Mouse (Mus musculus) right cerebral cortex, adult 2 months (tissue): ENCODE data around the gene Mpz.
A peak's percentile ranks its signal among the peaks of the same experiment; 100 is the strongest.

Experiments used
- DNase-seq, 2 experiments: peaks; one replicate each; pipeline ENCODE4 v3.0.0; 2021 to 2022; ENCODE audit warnings: low spot score in 2 of 2

Mpz gene

DNA sequence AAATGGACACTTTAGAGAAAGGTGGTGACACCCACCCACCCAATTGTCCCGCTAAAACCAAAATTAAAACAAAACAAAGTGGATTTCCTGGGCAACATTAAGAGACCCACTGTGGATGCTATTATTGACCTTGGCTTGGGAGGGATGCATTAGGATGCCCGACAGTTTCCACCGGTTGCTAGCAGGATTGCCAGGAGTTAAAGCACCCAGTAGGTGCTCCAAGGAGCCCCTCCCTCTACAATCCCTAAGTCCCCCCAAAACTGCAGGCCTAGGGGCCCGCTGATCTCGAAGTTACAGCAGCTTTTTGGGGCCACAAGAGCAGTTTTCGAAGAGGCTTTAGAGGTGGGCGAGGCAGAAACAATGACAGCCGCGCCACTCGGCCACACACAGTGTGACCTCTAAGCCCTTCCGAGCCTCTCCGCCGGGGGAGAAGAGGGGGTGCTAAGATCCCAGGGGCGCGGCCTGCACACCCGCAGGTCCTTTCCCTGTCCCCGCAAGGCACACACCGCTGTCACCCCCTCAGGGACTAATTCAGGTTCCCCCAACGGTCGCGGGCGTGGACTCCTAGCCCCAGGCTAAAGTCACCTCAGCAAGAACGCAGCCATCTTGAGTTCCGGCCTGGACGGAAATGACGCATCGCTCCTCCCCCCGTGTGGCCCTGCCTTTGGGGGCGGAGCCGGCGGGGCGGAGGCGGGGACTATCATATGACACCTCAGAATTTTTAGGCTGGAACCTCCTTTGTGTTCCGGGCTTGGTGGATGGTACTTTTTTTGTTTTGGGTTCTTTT is at the start of gene Mpz, which contains the start of gene Sdhc:
TSS of gene Mpz (plus strand) at position 738 of the 787 bp plus-strand sequence.
TSS of gene Sdhc (minus strand) at position 630 of the 787 bp plus-strand sequence.
- DNase-seq, result peak; percentile 95 to 96

DNA sequence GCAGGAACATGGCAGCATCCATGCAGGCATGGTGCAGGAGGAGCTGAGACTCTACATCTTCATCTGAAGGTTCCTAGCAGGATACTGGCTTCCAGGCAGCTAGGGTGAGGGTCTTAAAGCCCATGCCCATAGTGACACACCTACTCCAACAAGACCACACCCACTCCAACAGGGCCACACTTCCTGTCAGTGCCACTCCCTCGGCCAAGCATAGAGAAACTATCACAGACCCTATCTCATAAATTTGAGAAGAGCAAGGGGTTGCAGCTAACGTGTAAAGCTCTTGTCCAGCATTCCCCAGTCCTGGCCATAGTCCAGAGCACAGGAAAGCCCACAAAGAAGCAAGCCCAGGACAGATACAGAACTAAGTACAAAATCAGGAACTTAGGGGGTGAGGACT is 49.5 kb upstream of the Mpz start:
- DNase-seq, result no peak

DNA sequence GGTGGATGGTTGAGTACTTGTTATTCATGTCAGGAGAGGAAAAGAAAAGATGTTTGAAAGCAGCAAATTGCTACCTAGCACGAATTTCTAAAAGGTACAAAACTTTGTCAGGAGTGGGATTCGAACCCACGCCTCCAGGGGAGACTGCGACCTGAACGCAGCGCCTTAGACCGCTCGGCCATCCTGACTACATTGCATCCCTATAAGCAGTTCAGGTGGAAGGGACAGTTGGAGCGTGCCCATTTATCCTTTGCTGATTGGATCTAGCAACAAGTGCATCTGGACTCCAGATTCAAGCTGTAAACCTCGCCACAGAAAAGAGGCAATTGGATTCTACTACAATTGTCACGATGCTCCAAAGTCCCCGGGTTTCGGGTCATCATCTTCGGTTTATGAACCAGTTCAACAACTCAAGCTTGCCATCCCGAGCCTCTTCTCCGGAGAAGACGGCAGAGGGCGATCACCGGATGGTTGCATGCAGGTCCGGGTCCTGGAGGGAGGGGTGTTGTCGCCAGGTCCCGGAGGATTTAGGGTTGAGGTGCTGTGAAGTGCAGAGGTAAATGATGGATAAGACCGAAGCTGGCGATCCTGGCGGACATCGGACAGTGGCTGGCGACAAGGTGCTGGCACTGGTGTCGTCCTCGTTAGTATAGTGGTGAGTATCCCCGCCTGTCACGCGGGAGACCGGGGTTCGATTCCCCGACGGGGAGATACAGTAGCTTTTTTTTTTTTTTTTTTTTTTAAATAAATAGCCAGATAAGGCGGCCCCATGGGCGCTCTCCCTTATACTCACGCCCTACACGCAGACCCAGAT is 48.6 kb upstream of the Mpz start:
- DNase-seq, result peak; percentile 94 to 97

DNA sequence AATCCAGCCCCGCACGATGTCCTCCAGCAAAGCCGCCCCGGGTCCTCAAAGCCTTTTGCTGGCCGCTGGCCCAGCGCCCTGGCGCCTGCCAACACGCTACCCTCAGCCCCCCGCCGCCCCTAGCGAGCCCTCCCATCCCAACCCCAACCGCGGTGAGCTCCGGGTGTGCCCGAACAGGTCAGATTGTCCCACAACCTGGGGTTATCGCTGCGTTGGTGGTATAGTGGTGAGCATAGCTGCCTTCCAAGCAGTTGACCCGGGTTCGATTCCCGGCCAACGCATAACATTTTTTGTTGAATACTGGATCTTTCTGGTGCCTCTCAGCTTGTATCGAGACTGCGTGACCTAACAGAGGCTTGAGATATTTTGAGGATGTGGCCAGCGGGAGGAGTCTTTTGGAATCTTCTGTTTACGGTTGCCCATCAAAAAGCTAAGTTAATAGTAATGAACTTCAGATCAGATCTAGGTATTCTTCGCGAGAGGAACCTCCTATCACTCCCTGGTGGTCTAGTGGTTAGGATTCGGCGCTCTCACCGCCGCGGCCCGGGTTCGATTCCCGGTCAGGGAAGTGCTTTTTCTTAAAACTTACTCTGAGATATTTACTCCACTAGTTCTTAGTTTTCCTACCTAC is 47.8 kb upstream of the Mpz start:
- DNase-seq, result peak; percentile 93 to 95

DNA sequence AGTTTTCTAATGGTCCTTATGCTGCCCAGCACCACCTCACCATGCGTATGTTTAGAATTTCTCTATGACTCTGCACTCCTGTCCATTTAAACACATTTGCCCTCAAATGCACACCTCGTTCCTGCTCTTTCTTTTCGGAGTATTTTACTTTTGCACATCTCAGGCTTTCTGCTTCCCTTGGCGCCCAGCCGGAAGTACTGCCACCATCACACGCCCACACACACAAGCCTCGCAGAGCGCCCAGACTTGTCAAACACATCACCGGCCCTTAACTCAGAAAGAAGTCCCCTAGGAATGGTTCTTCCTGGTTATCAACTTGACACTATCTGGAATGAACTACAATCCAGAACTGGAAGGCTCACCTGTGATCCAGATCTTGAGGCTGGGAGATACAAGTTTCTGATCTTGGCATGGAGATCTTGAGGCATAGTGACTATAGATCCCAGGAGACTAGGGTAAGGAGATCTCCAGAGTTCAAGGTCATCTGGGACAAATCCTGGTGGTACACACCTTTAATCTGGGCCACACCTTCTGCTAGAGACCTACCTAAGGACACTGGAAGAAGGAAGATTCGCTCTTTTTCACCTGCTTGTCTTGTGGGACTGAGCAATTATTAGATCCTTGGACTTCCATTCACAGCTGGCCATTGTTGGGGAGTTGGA is 47.2 kb upstream of the Mpz start:
- DNase-seq, result no peak

DNA sequence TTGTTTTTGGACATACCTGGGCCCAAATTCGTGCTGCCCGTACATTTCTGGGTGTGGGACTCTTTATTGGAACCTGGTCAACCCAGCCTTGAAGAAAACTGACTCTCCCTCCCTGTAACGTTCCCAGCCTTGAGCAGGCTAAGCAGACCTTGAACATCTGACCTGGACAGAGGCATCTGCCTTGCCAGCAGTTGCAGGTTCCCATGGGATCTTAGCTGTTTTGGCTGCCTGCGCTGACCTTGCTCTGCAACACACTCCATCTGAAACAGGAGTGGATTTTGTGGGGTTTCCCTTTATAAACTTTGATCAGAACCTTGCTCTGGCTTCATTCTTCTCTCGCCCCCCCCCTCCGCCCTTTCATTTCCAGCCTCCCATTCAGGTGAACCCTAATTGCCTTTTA is 45.3 kb upstream of the Mpz start:
- DNase-seq, result no peak

DNA sequence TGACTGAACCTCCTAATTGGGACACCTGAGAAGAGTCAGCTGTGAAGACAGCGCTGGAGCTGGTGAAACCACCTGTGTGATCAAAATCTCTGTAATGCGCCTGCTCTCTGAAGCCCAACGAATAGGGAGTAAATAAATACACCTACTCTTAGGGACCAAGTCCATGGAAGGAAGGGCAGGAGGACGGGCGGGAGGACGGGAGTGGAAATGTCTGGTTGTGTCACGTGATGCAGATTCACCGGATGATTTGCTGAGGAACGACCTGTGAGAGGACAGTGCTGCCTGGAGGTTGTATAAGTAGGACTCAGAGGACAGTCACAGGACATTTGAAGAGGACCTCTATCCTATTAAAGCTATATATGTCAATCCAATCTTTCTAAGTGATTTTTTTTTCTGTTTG is 40.9 kb upstream of the Mpz start:
- no peak for DNase-seq

DNA sequence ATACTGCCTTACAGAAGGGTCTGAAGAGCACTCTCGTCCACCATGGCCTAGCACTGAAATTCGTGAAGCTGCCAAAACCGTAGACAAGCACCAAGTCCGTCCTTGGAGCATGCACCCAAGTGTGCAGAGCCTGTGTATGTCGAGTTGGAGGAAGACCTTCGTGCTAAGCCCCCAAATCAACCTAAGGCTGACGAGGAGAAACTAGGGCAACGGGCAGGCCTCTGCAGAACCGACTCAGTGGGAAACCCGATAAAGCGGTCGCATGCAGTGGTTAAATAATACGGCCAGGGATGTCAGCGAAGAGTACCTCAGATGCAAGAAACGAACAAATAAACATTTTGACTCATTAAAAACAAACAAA is 39.9 kb upstream of the Mpz start:
- DNase-seq, result no peak

DNA sequence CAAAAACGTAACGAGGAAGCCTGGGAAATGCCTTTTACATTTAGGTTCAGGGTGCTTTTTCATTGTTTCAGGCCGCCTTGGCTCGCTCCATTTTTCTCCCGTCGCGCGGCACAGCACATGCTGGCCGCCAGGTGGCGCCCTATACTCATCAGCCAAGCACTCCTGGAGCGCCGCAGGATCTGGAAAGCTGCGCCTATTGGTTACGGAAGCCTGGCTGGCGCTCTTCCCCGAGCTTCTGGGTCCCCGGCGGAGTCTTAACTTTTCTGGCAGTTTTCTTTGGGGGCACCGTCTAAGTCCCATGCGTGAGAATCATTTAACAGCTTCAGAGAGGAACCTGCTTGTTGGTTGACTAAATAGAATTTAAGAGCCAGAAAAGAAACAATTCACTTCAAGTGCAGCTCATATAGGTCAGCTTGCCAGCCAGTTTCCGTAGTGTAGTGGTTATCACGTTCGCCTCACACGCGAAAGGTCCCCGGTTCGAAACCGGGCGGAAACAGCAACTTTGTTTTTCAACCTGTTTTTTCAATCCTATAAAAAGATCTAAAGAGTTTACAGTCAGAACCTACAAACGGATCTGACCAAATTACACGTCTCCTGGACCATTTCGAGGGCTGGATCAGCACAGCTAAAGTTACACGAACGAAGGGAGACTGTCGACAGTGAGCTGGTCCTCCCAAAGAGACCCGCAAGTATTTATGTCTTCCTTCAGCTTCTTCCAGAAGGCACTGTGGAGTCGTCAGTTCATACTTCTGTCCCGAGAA is 39.3 kb upstream of the Mpz start:
- DNase-seq, result peak; percentile 95 to 99

DNA sequence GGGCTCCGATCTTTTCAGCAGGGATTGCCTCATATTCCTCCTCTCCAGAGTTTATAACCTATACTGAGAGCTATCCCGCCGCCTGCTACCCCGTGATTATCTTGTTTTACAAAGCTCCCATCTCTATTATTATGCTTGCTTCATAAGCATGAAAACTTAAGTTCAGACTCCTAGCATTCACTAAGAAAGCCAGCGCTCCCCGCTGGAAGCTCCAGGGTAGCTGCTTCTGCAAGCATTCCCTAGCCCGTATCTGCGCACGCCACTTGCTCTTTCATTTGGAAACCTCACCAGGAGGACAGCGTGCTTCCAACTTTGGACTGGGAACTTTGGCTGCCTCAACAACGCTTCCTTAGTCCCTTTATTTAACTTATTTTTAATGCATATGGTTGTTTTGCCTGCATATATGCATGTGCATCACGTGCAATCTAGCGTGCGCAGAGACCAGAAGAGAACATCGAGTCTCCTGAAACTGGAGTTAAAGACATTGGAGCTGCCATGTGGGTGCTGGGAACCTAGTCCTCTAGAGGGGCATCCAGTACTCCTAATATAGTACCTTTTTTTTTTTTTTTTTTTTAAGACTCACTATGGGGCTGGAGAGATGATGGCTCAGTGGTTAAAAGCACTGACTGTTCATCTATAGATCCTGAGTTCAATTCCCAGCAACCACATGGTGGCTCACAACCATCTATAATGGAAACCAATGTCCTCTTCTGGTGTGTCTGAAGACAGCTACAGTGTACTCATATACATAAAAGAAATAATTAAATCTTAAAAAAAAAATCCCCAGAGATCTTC is 38.5 kb upstream of the Mpz start:
- DNase-seq, result peak; percentile 58 to 62

DNA sequence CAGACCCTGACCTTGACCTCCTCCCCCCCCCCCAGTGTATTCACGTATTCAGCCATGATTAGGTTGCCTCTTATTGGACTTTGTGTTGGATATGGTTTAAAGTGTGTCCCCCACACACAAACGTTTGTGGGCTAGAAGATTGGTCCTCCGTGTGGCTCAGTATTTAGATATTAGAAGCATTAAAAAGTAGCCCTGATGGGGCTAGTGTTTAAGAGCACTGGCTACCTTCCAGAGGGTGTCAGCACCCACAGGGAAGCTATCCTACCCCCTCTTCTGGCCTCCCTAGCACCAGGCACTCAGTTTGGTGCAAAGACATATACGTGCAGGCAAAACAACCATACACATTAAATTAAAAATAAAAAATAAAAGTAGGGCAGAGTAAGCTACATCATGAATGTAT is 37.5 kb upstream of the Mpz start:
- DNase-seq, result no peak

DNA sequence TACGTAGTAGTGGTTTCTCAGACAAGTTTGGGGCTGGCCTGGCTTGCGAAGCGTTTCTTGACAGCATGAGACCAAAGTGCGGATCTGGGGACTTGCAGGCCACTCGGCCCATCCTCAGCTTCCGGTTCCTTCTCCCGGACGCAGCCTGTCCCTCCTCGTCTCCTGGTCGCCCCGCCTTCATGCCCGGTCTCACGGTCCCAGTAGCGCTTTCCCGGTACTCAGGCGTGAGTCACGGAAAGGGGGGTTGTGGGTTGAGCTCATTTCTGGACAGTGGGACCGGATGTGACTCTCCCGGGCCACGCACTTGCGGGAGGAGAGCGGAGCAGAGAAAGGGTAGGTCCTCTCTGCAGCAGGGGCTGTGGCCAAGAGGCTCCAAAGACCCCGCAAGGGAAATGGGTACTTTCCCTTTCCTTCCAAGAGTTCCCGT is 36.6 kb upstream of the Mpz start, which contains the start of gene Cfap126:
TSS of gene Cfap126 (plus strand) at position 46 of the 427 bp plus-strand sequence.
- DNase-seq, result peak; percentile 56 to 59

DNA sequence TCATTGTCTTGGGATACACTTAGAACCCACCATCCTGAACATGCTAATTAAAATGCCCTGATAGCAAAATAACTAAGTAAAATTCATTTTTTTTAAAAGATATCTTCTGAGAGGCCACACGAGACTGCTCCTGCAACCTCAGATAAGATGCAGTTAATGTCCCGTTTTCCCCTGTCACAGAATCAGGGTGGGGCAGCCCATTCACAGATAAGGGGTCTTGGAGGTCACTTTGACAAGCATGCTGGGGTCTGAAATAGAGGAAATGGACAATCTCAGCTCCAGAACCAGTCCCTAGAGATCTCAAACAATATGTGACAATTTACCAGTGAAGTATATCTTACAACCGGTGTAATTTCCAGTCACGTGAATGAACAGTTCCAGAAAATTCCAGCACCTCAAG is 34.2 kb upstream of the Mpz start:
- DNase-seq, result no peak

DNA sequence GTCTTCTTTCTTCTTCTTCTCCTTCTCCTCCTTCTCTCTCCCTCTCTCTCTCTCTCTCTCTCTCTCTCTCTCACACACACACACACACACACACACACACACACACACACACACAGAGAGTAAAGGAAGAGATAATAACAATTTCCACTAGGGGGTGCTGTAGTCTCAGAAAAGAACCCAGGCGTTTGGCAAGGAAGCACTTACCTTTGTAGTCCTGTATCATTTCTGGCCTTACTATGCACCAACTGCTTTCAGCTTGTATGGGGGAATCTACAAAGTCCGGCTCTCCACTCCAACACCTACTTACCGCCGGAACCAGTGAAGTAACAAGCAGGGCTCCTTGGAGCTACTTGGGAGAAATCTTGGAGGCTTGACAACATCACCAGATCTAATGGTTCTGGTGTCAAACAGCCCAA is 32.2 kb upstream of the Mpz start:
- DNase-seq, result peak; percentile 64 to 71

DNA sequence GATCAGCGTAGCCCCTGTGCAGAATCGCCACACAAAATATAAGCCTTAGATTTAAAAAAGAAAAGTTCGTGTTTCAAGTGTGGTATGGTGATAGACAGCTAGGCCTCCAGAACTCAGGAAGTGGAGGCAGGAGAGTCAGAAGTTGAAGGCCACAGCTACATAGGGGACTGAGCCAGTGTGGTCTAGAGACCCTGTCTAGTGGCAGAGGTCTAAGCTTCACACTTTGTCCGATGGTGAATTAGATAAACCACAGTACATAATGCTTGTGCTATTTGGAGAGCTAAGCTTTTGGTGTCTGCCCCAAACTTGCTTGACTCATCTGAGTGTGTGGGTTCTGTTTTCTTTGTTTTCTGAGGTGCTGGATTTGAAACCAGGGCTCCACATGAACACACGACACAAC is 31.5 kb upstream of the Mpz start:
- DNase-seq, result no peak

DNA sequence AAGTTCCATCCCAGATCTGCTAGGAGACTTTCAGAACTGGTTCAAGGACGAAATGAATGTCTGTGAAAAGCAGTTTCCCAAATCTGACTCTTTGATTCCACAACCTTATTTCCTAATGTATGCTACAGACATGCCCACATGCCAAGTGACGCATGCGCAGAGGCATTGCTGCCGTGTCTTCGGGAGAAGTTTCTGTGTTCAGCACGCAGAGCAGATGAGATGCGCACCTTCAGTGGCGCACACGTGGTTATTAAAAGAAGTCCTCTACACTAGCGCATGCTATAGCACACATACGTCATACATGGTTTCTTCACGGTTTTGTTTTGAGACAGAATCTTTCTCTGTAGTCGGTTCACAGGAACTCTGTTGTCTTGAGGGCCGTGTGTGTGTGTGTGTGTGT is 31.1 kb upstream of the Mpz start:
- DNase-seq, result no peak

DNA sequence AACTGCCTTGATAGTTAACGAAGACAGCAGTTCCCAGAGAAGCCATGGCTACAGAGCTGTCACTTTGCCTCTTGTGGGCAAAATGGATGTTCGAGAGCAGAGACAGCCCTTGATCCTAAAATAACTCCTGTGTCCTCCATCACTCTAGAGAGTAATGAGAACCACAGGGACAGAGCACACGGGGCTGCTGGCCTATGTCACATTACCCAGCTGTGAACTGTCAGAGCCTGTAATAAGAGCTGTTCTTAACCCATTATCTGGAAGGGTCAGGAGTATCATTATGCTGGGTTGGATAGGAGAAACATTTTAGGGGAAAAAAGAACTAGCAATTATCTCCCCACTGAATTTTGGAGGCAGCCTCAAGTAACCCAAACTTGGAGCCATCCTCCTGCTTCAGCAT is 29.6 kb upstream of the Mpz start:
- no peak for DNase-seq

DNA sequence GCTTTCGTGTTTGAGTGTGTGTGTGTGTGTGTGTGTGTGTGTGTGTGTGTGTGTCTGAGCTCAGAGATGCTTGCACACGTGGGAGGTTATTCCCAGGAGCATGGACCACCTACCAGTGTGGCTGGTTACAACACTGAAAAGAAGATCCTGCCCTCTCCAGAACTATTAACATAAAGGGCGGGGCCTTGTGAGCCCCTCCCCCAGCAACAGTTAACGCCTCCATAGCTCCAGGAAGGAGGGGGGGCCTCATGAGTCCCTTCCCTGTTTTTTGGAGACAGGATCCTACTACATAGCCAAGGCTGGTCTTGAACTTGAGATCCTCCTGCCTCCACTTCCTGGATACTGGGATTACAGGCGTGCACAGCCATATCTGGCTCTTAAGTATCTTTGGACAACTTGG is 28.7 kb upstream of the Mpz start:
- no peak for DNase-seq

DNA sequence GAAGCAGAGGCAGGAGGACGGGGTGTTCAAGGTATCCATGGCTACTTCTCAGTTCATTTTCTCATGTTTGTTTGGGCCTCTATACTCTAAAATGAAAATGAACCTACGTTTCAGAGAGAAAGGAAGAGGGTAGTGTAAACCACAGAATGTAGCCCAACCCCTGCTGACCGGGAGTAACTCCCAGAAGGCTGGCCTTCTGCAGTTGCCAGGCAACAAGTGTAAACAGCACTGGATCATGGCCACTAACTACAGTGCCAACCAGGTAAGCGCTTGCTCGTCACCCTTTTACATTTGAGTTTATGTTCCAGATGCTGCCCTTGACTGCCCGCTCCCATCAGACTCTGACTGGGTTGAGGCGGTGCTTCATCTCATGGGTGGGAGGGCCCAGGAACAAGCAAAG is 27.6 kb upstream of the Mpz start:
- DNase-seq, result no peak

DNA sequence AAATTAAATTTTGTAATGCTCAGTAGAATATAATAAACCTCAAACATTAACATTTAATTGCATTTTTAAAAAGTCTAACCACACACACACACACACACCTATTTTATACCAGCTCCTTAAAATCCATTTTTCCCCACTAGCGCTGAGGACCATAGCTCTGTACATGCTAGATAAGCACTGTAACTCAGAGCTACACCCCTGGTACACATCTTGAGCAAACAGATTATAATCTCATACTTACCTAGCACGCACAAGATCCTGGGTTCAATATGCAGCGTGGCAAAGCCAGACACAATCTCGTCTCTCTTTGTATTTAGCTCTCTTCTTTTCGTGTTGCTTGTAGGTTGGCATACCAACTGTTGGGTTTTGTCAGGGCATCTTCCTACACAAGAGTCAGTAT is 26.1 kb upstream of the Mpz start:
- DNase-seq, result no peak
